Comparison of ENCODE assay signal across 21 mouse cellular contexts in the genomic region with DNA sequence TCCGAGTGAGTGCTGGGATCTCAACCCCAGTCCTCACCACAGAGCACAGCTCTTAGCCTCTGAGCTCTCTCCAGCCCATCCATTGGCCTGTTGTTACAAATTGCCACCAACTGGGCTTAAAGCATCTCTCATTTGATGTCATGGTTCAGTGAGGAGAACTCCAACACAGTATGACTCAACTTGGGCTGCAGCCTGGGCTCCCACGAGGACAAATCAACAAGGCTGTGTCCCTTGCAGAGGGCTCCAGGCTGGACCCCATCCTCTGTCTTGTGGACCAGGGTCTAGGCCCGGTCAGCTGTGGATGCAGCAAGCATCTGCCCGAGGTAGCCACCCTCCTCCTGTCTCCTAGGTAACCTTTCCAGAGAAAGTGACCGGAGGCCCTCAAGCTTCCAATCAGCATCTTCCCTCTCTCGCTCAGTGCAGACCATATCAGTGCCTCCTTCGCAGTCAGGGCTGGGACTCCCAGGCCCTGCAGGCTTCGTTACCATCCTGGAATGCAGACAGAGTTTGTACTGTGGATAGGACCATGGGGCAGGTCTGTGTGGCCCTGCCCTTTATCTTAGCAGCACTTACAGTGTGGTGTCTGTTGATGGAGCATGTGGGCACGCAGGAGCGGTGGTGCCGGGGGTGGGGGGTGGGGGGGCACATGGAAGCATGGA. TPM values are rescaled to one million over a fixed set of nuclear protein-coding genes. Genes with fewer than 3 reads are reported as not detected.
A peak's percentile ranks its signal among the peaks of the same experiment; 100 is the strongest.
DNase-seq lines count a peak whose midpoint lies in the region; ATAC-seq lines count a peak whose summit lies in the region.
"Had no signal": no experiment of that assay in that cellular context is flagged by ENCODE, and none has a peak within 500 bp of the region (broad histone marks: within the 10 kb centered on the region; RNA-seq: fewer than 3 reads in every experiment).

No protein-coding gene starts in this region.

- H3K27ac ChIP-seq in heart, embryonic 12.5 days (ENCODE audit: poor library complexity, severe bottlenecking) = peak overlapping the region; percentile 68
- no peak overlapping the region for H3K27ac ChIP-seq in hindbrain, embryonic 16.5 days (ENCODE audit: low read depth, low read length)
- H3K27ac ChIP-seq in hindbrain, embryonic 11.5 days (ENCODE audit: low read depth, low read length) = no peak overlapping the region
- H3K27ac ChIP-seq in midbrain, embryonic 13.5 days = no peak overlapping the region
- H3K27ac ChIP-seq in midbrain, embryonic 16.5 days (ENCODE audit: low read length) = no peak overlapping the region
- H3K27ac ChIP-seq: embryonic facial prominence, embryonic 15.5 days; forebrain, embryonic 13.5 days; hindbrain, embryonic 15.5 days; layer of hippocampus, adult 2 months; neural tube, embryonic 12.5 days had no signal

- ATAC-seq in heart, embryonic 12.5 days (ENCODE audit: insufficient number of reproducible peaks, low FRiP score) = no peak
- peak; percentile 16; the same call in 1 of the 2 replicates for ATAC-seq in hindbrain, embryonic 16.5 days
- no peak for ATAC-seq in hindbrain, embryonic 11.5 days (ENCODE audit: low FRiP score)
- peak; percentile 12; the same call in 1 of the 2 replicates for ATAC-seq in midbrain, embryonic 13.5 days
- ATAC-seq in midbrain, embryonic 16.5 days = no peak
- ATAC-seq: activated CD4-positive, CD25-positive, alpha-beta regulatory T cell, adult 4 months; forebrain, embryonic 13.5 days had no signal

- H3K4me3 ChIP-seq in heart, embryonic 12.5 days = no peak overlapping the region
- H3K4me3 ChIP-seq in hindbrain, embryonic 16.5 days (ENCODE audit: low read length) = no peak overlapping the region
- no peak overlapping the region for H3K4me3 ChIP-seq in hindbrain, embryonic 11.5 days (ENCODE audit: low read depth, low read length)
- no peak overlapping the region for H3K4me3 ChIP-seq in midbrain, embryonic 13.5 days (replicated peaks)
- H3K4me3 ChIP-seq in midbrain, embryonic 16.5 days (ENCODE audit: low read depth, low read length) = no peak overlapping the region
- H3K4me3 ChIP-seq: embryonic facial prominence, embryonic 15.5 days; forebrain, embryonic 13.5 days; hindbrain, embryonic 15.5 days; layer of hippocampus, adult 2 months; neural tube, embryonic 12.5 days had no signal

- H3K9me3 ChIP-seq in heart, embryonic 12.5 days (replicated peaks) = no peaks in the 10 kb centered on the region
- H3K9me3 ChIP-seq in hindbrain, embryonic 16.5 days (ENCODE audit: control insufficient read depth, low read length) = no peaks in the 10 kb centered on the region
- H3K9me3 ChIP-seq in hindbrain, embryonic 11.5 days (ENCODE audit: control insufficient read depth, low read length) = no peaks in the 10 kb centered on the region
- no peaks in the 10 kb centered on the region for H3K9me3 ChIP-seq in midbrain, embryonic 13.5 days
- H3K9me3 ChIP-seq in midbrain, embryonic 16.5 days (replicated peaks; ENCODE audit: control insufficient read depth, low read length, poor library complexity, severe bottlenecking) = no peaks in the 10 kb centered on the region
- H3K9me3 ChIP-seq: embryonic facial prominence, embryonic 15.5 days; forebrain, embryonic 13.5 days; hindbrain, embryonic 15.5 days; neural tube, embryonic 12.5 days had no signal

- peaks cover 61% of the 10 kb centered on the region for H3K4me1 ChIP-seq in heart, embryonic 12.5 days (replicated peaks)
- no peaks in the 10 kb centered on the region; the same call in 1 of the 2 replicates for H3K4me1 ChIP-seq in hindbrain, embryonic 16.5 days (ENCODE audit: control insufficient read depth, insufficient read depth, low read depth, low read length)
- no peaks in the 10 kb centered on the region for H3K4me1 ChIP-seq in hindbrain, embryonic 11.5 days (replicated peaks; ENCODE audit: control insufficient read depth, insufficient read depth, low read length)
- peaks cover 3% of the 10 kb centered on the region; the same call in 1 of the 2 replicates for H3K4me1 ChIP-seq in midbrain, embryonic 13.5 days (replicated peaks)
- H3K4me1 ChIP-seq in midbrain, embryonic 16.5 days (ENCODE audit: control insufficient read depth, insufficient read depth, low read length) = no peaks in the 10 kb centered on the region
- H3K4me1 ChIP-seq: forebrain, embryonic 13.5 days; hindbrain, embryonic 15.5 days had no signal

- WGBS in heart, embryonic 12.5 days = 33% methylated on average over 11 of the region's 11 CpGs
- 69% methylated on average over 11 of the region's 11 CpGs for WGBS in hindbrain, embryonic 16.5 days
- WGBS in hindbrain, embryonic 11.5 days = 54% methylated on average over 11 of the region's 11 CpGs
- WGBS in midbrain, embryonic 13.5 days = 52% methylated on average over 11 of the region's 11 CpGs
- 57% methylated on average over 11 of the region's 11 CpGs for WGBS in midbrain, embryonic 16.5 days

- H3K27me3 ChIP-seq in heart, embryonic 12.5 days (replicated peaks) = no peaks in the 10 kb centered on the region
- H3K27me3 ChIP-seq in hindbrain, embryonic 16.5 days (replicated peaks; ENCODE audit: control insufficient read depth, insufficient read depth, low read length) = no peaks in the 10 kb centered on the region
- no peaks in the 10 kb centered on the region for H3K27me3 ChIP-seq in hindbrain, embryonic 11.5 days (ENCODE audit: control insufficient read depth, insufficient read depth, low read length)
- H3K27me3 ChIP-seq in midbrain, embryonic 13.5 days = no peaks in the 10 kb centered on the region
- H3K27me3 ChIP-seq in midbrain, embryonic 16.5 days (ENCODE audit: control insufficient read depth, insufficient read depth, low read depth, low read length) = no peaks in the 10 kb centered on the region
- H3K27me3 ChIP-seq: embryonic facial prominence, embryonic 15.5 days; forebrain, embryonic 13.5 days; hindbrain, embryonic 15.5 days; megakaryocyte, embryonic 14.5 days; neural tube, embryonic 12.5 days had no signal

- no peaks in the 10 kb centered on the region for H3K36me3 ChIP-seq in heart, embryonic 12.5 days
- H3K36me3 ChIP-seq in hindbrain, embryonic 16.5 days (ENCODE audit: control insufficient read depth, insufficient read depth, low read length) = no peaks in the 10 kb centered on the region
- no peaks in the 10 kb centered on the region for H3K36me3 ChIP-seq in hindbrain, embryonic 11.5 days (ENCODE audit: control insufficient read depth, insufficient read depth, low read length)
- no peaks in the 10 kb centered on the region for H3K36me3 ChIP-seq in midbrain, embryonic 13.5 days
- no peaks in the 10 kb centered on the region for H3K36me3 ChIP-seq in midbrain, embryonic 16.5 days (ENCODE audit: control insufficient read depth, insufficient read depth, low read length)
- H3K36me3 ChIP-seq: embryonic facial prominence, embryonic 15.5 days; hindbrain, embryonic 15.5 days; neural tube, embryonic 12.5 days had no signal

- H3K9ac ChIP-seq in heart, embryonic 12.5 days = no peak overlapping the region
- H3K9ac ChIP-seq in hindbrain, embryonic 16.5 days (ENCODE audit: low read depth, low read length) = no peak overlapping the region
- no peak overlapping the region for H3K9ac ChIP-seq in hindbrain, embryonic 11.5 days (ENCODE audit: low read depth, low read length)
- 0 out of 2 replicates have a peak overlapping the region, but pooled peaks have one; percentile 23 for H3K9ac ChIP-seq in midbrain, embryonic 13.5 days (replicated peaks)
- H3K9ac ChIP-seq in midbrain, embryonic 16.5 days (ENCODE audit: low read depth, low read length) = no peak overlapping the region
- H3K9ac ChIP-seq: embryonic facial prominence, embryonic 15.5 days; forebrain, embryonic 13.5 days; hindbrain, embryonic 15.5 days; neural tube, embryonic 12.5 days had no signal

- no peak overlapping the region for H3K4me2 ChIP-seq in heart, embryonic 12.5 days
- no peak overlapping the region for H3K4me2 ChIP-seq in hindbrain, embryonic 16.5 days (ENCODE audit: low read length)
- H3K4me2 ChIP-seq in hindbrain, embryonic 11.5 days (replicated peaks; ENCODE audit: low read depth, low read length) = no peak overlapping the region
- no peak overlapping the region for H3K4me2 ChIP-seq in midbrain, embryonic 13.5 days (replicated peaks)
- H3K4me2 ChIP-seq in midbrain, embryonic 16.5 days (ENCODE audit: low read length) = no peak overlapping the region
- H3K4me2 ChIP-seq: embryonic facial prominence, embryonic 15.5 days; forebrain, embryonic 13.5 days; hindbrain, embryonic 15.5 days; neural tube, embryonic 12.5 days had no signal

- no peak for DNase-seq in heart, adult 11 months
- DNase-seq in hindbrain, embryonic 11.5 days (ENCODE audit: low spot score) = no peak
- DNase-seq in cerebellum, postnatal 14 days = no peak
- DNase-seq: adrenal gland, postnatal 14 days; B cell, adult 2 months; cerebellum, adult 2 months; kidney, adult 9 months; lung, postnatal 14 days; spleen, adult 18-20 months; thymus, adult 18-20 months had no signal

RNA-seq across cellular contexts. Expression of a gene that starts 22.3 kb away (rescaled TPM):
- 146 and 147 TPM in 2 replicates for polyA plus RNA-seq in heart, embryonic 12.5 days (2016; fragmentation: Nextera tagmentation; extraction: Ambion mirVana)
- polyA plus RNA-seq in hindbrain, embryonic 16.5 days (2015; fragmentation: Nextera tagmentation; extraction: Ambion mirVana) = 10.0 and 15.4 TPM in 2 replicates
- polyA plus RNA-seq in hindbrain, embryonic 11.5 days (2014; fragmentation: Nextera tagmentation; extraction: Ambion mirVana) = 57.0 and 63.3 TPM in 2 replicates
- 26.6 and 29.4 TPM in 2 replicates for polyA plus RNA-seq in midbrain, embryonic 13.5 days (2015; fragmentation: Nextera tagmentation; extraction: Ambion mirVana)
- polyA plus RNA-seq in midbrain, embryonic 16.5 days (2015; fragmentation: Nextera tagmentation; extraction: Ambion mirVana) = 9.9 and 12.9 TPM in 2 replicates

RNA-seq across cellular contexts. Expression of a gene that starts 42.7 kb away (rescaled TPM):
- polyA plus RNA-seq in heart, embryonic 12.5 days (2016; fragmentation: Nextera tagmentation; extraction: Ambion mirVana) = 102 and 103 TPM in 2 replicates
- 106 and 116 TPM in 2 replicates for polyA plus RNA-seq in hindbrain, embryonic 16.5 days (2015; fragmentation: Nextera tagmentation; extraction: Ambion mirVana)
- polyA plus RNA-seq in hindbrain, embryonic 11.5 days (2014; fragmentation: Nextera tagmentation; extraction: Ambion mirVana) = 134 TPM in 2 replicates
- polyA plus RNA-seq in midbrain, embryonic 13.5 days (2015; fragmentation: Nextera tagmentation; extraction: Ambion mirVana) = 121 TPM in 2 replicates
- 115 and 118 TPM in 2 replicates for polyA plus RNA-seq in midbrain, embryonic 16.5 days (2015; fragmentation: Nextera tagmentation; extraction: Ambion mirVana)

Comparison
In these comparisons a context has a peak if more than half of its experiments do, and no peak if none do; other contexts are left out.
1. ATAC-seq: peak in hindbrain, embryonic 16.5 days (single experiment) and midbrain, embryonic 13.5 days (single experiment); none in heart, embryonic 12.5 days (single experiment), hindbrain, embryonic 11.5 days (single experiment) and midbrain, embryonic 16.5 days (single experiment).